Mouse (Mus musculus): Measurements from ENCODE around the gene Poc1a. TPM values are rescaled to one million over a fixed set of nuclear protein-coding genes. Genes with fewer than 3 reads are reported as not detected.

Gene Poc1a
- polyA plus RNA-seq, 1 experiment: 6.1 TPM

DNA sequence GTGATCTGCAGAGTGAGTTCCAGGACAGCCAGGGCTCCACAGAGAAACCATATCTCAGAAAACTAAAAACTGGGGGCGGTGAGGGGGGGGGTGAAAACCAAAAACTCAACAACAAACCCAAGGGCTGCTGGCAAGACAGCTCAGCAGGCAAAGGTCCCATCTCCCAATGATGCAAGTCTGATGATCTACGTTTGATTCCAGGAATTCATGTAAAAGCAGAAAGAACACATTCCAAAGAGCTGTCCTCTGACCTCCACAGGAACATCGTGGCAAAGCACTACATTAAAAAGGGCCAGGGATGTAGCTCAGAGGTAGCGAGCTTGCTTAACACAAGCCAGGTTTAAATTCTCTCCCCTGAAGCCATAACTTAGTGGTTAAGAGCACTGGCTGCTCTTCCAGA is 10.2 kb upstream of the Poc1a start:
- TF ChIP-seq CTCF (conservative IDR thresholded peaks at IDR 0.05; ENCODE audit: insufficient read depth, insufficient read length, low read depth, low read length): no peak
- TF ChIP-seq POLR2A (IDR thresholded peaks at IDR 0.05; ENCODE audit: low read depth, low read length): no peak
- peak overlapping the region; percentile 58; the same call in 1 of the 2 replicates for H3K27ac ChIP-seq (ENCODE audit: insufficient read depth, low read depth, low read length)
- no peak overlapping the region for H3K4me3 ChIP-seq (ENCODE audit: insufficient read depth, low read depth, low read length)
- no peaks in the 10 kb centered on the region for H3K36me3 ChIP-seq (ENCODE audit: control insufficient read depth, insufficient read depth, low read length)
- peaks cover 28% of the 10 kb centered on the region; the same call in 1 of the 2 replicates for H3K4me1 ChIP-seq (ENCODE audit: control insufficient read depth, insufficient read depth, low read length)
- 49% methylated on average over 4 of the region's 4 CpGs for WGBS
- peak; percentile 89 for DNase-seq
- no peaks in the 10 kb centered on the region for H3K27me3 ChIP-seq (replicated peaks; ENCODE audit: control insufficient read depth, insufficient read depth, low read length)

DNA sequence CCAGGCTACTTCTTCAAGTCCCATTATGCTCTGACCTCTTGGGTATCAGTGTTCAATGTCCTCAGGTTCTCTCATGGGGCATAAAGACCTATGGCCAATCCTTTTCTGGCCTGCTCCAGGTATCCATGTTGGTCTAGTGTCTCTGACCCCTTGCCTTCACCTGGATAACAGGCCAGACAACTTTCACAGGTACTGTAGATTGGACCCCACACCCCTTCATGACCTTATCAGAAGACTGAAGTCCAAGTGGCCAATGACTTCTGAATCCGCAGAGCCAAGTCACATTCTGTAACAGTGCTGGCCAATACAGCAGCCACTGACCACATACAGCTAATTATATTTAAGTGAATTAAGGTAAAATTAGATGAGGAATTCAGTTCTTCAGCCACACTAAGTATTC is 8.6 kb upstream of the Poc1a start:
- TF ChIP-seq CTCF (conservative IDR thresholded peaks at IDR 0.05; ENCODE audit: insufficient read depth, insufficient read length, low read depth, low read length) (no peak), POLR2A (IDR thresholded peaks at IDR 0.05; ENCODE audit: low read depth, low read length) (no peak)
- 92% methylated on average over 1 of the region's 1 CpGs for WGBS
- Histone ChIP-seq H3K36me3 (ENCODE audit: control insufficient read depth, insufficient read depth, low read length) (no peaks in the 10 kb centered on the region), H3K4me1 (ENCODE audit: control insufficient read depth, insufficient read depth, low read length) (peaks cover 22% of the 10 kb centered on the region; the same call in 1 of the 2 replicates), H3K27me3 (replicated peaks; ENCODE audit: control insufficient read depth, insufficient read depth, low read length) (no peaks in the 10 kb centered on the region), H3K4me3 (ENCODE audit: insufficient read depth, low read depth, low read length) (no peak overlapping the region), H3K27ac (ENCODE audit: insufficient read depth, low read depth, low read length) (no peak overlapping the region)
- DNase-seq: no peak

DNA sequence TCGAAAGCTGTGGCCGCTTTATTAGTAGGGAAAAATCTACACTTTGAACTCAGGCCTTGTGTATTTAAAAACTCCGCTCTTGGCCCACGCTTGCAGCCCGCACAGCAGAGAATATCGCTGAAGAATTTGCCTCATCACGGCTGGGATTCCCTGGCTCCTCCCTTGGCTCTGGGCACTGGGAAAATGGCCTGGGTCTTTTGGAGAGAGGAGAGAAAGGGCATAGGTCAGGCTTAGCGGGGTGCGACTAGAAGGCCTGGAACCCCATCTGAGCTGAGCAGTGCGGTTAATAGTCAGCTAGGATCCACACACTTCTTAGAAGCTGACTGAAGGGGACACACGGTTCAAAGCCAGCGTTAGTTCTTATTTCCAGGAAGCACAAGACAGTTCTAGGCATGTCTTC is 7.6 kb upstream of the Poc1a start:
- Histone ChIP-seq H3K4me1 (ENCODE audit: control insufficient read depth, insufficient read depth, low read length) (peaks cover 19% of the 10 kb centered on the region; the same call in 1 of the 2 replicates), H3K27ac (ENCODE audit: insufficient read depth, low read depth, low read length) (peak overlapping the region; percentile 3; the same call in 1 of the 2 replicates), H3K4me3 (ENCODE audit: insufficient read depth, low read depth, low read length) (no peak overlapping the region), H3K27me3 (replicated peaks; ENCODE audit: control insufficient read depth, insufficient read depth, low read length) (no peaks in the 10 kb centered on the region), H3K36me3 (ENCODE audit: control insufficient read depth, insufficient read depth, low read length) (no peaks in the 10 kb centered on the region)
- peak; percentile 94 for DNase-seq
- WGBS: 61% methylated on average over 12 of the region's 12 CpGs
- no peak for TF ChIP-seq CTCF (conservative IDR thresholded peaks at IDR 0.05; ENCODE audit: insufficient read depth, insufficient read length, low read depth, low read length)
- TF ChIP-seq POLR2A (IDR thresholded peaks at IDR 0.05; ENCODE audit: low read depth, low read length): no peak

DNA sequence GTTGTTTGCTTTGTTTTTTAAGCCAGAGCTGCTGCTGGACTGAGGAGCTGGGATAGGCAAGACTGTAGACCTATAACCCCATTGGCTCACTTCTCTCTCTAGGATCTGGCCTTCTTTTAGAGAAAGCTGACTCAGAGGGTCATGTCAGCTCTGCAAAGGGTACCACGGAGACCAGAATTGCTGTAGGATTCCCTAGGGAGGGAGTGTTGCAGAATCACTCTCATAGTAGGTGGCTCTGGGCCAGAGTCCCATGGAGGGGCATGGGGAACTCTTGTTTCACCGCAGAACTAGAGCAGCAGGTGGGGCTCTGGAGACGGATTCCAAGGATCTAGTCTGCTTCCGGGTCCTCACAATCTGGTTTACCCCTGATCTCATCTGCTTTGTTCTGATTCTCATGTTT is 7.1 kb upstream of the Poc1a start:
- no peak overlapping the region; the same call in 1 of the 2 replicates for H3K27ac ChIP-seq (ENCODE audit: insufficient read depth, low read depth, low read length)
- H3K4me3 ChIP-seq (ENCODE audit: insufficient read depth, low read depth, low read length): no peak overlapping the region
- H3K27me3 ChIP-seq (replicated peaks; ENCODE audit: control insufficient read depth, insufficient read depth, low read length): no peaks in the 10 kb centered on the region
- no peaks in the 10 kb centered on the region for H3K36me3 ChIP-seq (ENCODE audit: control insufficient read depth, insufficient read depth, low read length)
- 56% methylated on average over 4 of the region's 4 CpGs for WGBS
- peak; percentile 63 for DNase-seq
- TF ChIP-seq POLR2A (IDR thresholded peaks at IDR 0.05; ENCODE audit: low read depth, low read length) (no peak), CTCF (conservative IDR thresholded peaks at IDR 0.05; ENCODE audit: insufficient read depth, insufficient read length, low read depth, low read length) (no peak)
- H3K4me1 ChIP-seq (ENCODE audit: control insufficient read depth, insufficient read depth, low read length): peaks cover 19% of the 10 kb centered on the region; the same call in 1 of the 2 replicates

DNA sequence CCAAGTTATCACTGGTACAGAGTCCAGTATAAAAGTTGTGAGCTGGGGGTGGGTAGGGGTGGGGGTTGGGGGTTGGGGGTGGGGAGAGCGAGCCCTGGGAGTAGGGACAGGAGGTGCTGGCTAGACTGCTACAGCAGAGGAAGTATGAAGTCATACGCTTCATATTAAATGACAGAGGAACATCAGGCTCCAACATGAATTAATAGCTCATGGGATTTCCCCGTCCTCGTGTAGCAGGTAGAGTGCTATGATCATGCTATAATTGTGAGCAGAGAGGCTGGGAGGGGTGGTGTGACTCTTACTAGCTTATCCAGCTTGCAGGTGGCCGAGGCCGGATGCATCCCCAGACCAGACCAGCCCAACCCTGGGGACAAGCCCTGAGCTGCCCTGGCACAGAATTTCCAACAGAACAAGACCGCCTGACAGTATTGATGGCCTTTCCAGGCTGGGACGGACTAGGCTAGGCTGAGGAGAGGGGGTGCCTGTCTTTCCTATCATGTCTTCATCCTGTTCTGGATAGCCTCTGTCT is 6.1 kb upstream of the Poc1a start:
- Histone ChIP-seq H3K4me1 (ENCODE audit: control insufficient read depth, insufficient read depth, low read length) (peaks cover 17% of the 10 kb centered on the region; the same call in 1 of the 2 replicates), H3K4me3 (ENCODE audit: insufficient read depth, low read depth, low read length) (no peak overlapping the region), H3K36me3 (ENCODE audit: control insufficient read depth, insufficient read depth, low read length) (no peaks in the 10 kb centered on the region), H3K27me3 (replicated peaks; ENCODE audit: control insufficient read depth, insufficient read depth, low read length) (no peaks in the 10 kb centered on the region), H3K27ac (ENCODE audit: insufficient read depth, low read depth, low read length) (no peak overlapping the region)
- WGBS: 77% methylated on average over 8 of the region's 8 CpGs
- no peak for DNase-seq
- TF ChIP-seq CTCF (conservative IDR thresholded peaks at IDR 0.05; ENCODE audit: insufficient read depth, insufficient read length, low read depth, low read length) (no peak), POLR2A (IDR thresholded peaks at IDR 0.05; ENCODE audit: low read depth, low read length) (no peak)

DNA sequence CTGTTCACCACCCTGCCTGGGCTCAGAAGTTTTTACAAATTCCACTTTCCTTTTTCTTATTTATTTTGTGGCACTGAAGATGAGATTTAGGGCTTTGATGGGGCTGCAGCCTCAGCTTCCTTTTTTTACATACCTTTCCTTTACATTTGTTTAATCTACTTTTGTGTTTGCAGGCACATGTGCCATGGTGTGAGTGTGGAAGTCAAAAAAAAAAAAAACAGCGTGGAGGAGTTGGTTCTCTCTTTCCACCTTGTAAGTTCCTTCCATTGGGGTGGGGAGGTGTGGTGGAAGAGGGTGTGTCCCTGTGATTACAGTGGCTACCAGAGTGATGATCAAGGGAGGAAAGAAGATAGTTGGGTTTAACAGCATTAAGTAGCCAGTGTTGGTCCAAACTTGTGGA is 5.1 kb upstream of the Poc1a start:
- H3K4me1 ChIP-seq (ENCODE audit: control insufficient read depth, insufficient read depth, low read length): peaks cover 18% of the 10 kb centered on the region; the same call in 1 of the 2 replicates
- TF ChIP-seq CTCF (conservative IDR thresholded peaks at IDR 0.05; ENCODE audit: insufficient read depth, insufficient read length, low read depth, low read length): no peak
- TF ChIP-seq POLR2A (IDR thresholded peaks at IDR 0.05; ENCODE audit: low read depth, low read length): no peak
- WGBS: 46% methylated on average over 1 of the region's 1 CpGs

DNA sequence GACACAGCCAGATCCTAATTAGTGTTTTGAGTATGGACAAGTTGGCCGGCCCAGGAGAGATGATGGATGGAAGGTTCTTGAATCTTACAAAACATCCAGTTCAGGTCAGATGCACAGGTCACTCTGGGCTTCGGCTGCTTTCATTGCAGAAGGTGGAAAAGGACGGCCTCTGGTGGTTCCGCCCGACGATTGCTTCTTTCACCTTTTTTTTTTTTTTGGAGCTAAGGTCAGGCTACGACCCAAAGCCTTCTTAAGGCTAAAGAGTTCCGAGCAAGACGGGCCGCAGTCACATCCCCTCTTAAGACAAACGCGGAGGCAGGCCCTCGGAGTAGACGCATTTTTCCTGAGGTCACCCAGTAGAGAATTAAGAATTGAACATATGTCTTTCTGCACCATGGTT is 475 bp upstream of the Poc1a start:
- peak overlapping the region; percentile 96 for H3K27ac ChIP-seq (ENCODE audit: insufficient read depth, low read depth, low read length)
- peaks cover 9% of the 10 kb centered on the region; the same call in 1 of the 2 replicates for H3K4me1 ChIP-seq (ENCODE audit: control insufficient read depth, insufficient read depth, low read length)
- no peaks in the 10 kb centered on the region for H3K36me3 ChIP-seq (ENCODE audit: control insufficient read depth, insufficient read depth, low read length)
- DNase-seq: peak; percentile 84
- no peaks in the 10 kb centered on the region for H3K27me3 ChIP-seq (replicated peaks; ENCODE audit: control insufficient read depth, insufficient read depth, low read length)
- H3K4me3 ChIP-seq (ENCODE audit: insufficient read depth, low read depth, low read length): peak overlapping the region; percentile 52
- under 1% methylated on average over 14 of the region's 14 CpGs for WGBS
- no peak for TF ChIP-seq POLR2A (IDR thresholded peaks at IDR 0.05; ENCODE audit: low read depth, low read length)
- peak; percentile 81 for TF ChIP-seq CTCF (conservative IDR thresholded peaks at IDR 0.05; ENCODE audit: insufficient read depth, insufficient read length, low read depth, low read length)

More for the DNA sequence above, 5.1 kb upstream of the Poc1a start:
- no peak for DNase-seq
- no peak overlapping the region for H3K27ac ChIP-seq (ENCODE audit: insufficient read depth, low read depth, low read length)
- H3K4me3 ChIP-seq (ENCODE audit: insufficient read depth, low read depth, low read length): no peak overlapping the region
- no peaks in the 10 kb centered on the region for H3K36me3 ChIP-seq (ENCODE audit: control insufficient read depth, insufficient read depth, low read length)
- H3K27me3 ChIP-seq (replicated peaks; ENCODE audit: control insufficient read depth, insufficient read depth, low read length): no peaks in the 10 kb centered on the region
